Mouse (Mus musculus) monocyte, adult 5-6 weeks (primary cell): ENCODE measurements at regions not wholly inside any gene's neighbourhood (a gene's known extent, or its start where the extent isn't known, plus 50 kb on each side); places are given as distances from the start of the nearest gene placed in this dataset.

ENCODE experiments used
- ATAC-seq: fragments of 153-309, 156-312 bp; replicated peaks from 2 replicates; pipeline ENCODE4 v1.8.0; 2017; ENCODE audit warnings: mild to moderate bottlenecking; ENCODE audit not compliant: low TSS enrichment, insufficient number of reproducible peaks, severe bottlenecking, poor library complexity, low FRiP score

DNA sequence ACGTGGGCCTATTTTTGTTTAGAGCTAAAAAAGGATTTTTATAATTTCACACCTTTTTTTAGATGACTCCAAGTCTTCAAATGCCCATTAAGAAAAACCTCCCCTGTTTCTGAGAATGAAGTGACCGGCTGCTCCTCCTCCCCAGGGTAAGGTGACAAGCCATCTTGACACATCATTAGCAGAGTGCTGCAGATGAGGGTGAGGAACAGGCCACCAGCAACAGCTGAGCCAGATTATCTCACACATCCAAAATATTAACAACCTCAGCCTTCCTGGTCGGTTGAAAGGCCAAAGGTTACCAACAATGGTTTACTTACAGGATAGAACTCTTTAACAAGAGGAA is 172.4 kb upstream of the Nabp1 start:
- no peak for ATAC-seq

DNA sequence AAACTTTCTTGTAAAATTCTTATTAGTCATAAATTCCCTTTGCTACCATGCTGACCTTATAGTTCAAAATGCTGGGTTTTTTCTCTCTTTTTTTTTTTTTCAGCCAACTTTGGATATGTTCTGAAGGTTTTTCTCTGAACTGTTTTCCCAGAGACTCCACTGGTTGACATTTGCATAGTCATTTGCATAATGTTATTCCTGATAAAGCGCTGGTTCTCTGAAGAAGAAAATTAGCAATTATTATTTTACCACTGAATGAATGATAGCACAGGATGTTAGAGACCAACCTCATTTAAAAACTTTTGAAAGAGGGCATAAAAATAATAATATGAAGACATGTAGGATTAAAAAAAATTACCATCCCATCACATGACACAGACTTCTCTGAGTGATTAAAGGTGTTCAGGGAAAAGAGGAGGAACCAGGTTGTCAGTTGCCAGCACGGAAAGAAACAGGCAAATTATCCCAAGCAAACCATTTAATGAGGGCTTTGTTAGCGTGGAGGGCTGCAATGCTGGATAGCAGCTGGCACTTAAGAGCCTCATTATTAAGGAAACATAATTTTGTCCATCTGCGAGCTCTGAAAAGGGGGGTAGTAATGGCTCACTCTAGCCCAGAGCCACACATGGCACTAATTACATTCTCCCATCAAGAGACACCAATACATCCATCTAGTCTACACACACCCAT is 171.9 kb upstream of the Nabp1 start:
- ATAC-seq = no peak

DNA sequence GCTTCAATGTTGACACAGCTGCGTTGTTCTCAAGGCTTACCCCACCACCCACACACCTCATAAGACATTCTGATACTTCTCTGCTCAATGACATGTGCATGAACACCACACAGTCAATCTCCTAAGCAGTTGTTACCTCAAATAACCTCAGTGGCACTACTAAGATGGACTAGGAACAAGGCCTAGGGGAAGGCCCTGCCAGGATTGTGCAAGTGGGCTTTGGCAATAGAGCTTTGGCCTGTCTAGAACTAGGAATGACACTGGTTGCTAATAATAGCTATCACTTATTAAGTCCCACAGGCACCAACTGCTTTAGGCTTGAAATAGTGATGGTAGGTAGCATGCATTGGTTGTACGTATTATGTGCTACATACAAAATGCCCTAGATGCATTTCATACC is 169.7 kb upstream of the Nabp1 start:
- 0 out of 2 replicates have a peak, but pooled peaks have one; percentile 27 for ATAC-seq

DNA sequence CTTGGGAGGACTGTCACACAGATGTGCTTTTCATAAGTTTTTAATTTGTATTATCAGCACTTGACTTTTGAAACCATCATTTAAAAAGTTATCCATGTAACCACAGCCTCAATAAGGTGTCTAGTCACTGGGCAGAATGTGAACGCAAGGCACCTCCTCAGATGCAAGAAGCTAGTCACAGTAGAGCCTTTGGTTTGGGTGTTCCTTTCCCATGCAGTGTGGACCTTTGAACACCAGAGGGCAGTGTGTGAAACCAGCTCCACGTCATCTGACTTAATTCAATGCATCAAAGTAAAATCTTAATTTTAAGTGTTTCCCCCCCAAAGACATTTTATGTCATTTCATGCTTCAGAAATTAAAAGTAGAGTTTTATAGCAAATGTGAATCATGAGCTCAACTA is 166.2 kb upstream of the Nabp1 start:
- peak; percentile 79 for ATAC-seq

DNA sequence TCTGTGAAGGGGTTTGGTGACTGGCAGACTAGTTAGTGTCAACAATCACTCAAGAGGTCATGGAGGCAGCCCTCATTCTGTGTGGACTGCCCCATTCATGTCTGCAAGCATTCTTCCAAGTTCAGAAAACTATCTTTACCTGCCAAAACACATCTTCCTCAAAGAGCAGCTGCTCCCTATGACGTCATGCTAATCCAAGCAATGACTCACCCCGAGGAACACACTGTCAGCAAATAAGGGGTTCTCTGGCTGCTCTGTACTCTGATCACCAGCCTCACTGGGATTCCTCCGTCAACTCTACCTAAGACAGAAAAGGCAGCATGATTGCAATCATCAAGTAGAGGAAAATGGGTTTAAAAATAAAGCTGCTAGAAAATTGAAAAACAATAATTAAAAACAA is 165.4 kb upstream of the Nabp1 start:
- no peak for ATAC-seq

DNA sequence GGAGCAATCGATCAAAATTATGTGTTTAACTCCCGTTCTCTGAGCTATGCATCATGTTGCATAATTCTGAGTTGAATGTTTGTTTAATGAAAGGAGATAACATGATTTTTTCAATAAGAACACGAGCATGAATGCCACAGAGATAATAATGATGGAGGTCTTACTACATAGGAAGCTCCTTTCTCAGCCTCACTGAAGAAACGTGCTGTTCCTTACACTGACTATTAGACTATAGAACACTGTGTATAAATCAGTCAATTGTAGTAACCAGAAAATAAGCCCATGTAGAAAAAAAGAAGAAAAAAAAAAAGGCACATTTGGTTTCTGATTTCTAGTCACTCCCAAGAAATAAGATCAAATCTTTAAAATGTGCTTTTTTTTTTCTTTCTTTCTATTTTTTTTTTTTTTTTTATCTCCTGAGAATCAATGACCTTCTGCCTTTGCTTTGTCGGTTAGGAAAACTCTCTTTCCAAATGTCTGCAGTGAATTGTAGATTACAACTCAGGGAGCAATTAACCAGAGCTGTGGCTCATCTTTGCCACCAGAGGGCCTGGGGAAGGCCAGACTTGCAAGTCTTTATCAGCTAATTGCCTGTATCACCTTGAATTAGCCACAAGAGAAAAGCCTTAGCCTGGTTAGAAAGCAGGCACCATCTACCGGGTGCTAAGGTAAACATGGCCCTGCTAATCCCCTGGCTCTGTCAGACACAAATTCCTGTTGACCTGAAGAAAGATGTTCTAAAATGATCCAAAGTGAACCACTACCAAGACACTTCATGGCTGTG is 160.5 kb upstream of the Nabp1 start:
- no peak for ATAC-seq

DNA sequence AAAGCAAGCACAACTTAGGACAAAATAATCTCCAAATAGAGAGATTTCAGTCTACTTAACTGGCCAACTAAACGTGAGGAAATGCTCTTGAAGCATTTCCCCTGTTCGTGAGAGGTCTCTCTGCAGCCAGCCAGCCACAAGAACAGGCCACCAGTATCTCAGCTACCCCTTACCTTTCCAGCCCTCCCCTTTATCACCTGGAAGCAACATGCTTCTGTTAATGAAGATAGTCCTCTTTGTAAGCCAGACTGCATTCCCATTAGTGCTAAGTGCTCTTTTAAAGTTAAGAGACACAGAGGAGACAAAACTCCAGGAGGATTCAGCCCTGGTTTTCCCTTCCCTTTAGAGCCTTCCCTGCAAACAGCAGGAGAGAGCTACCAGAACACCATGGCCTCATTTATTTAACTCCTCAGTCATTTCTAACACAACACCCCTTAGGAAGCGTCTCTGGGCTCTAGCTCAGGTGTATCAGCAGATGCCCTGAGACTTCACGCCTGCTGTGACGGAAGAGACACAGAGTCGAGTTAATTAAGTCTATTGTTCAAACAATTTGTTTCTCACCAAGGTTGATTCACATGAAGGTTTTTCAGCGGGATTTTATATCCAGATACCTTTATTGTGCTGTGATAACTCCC is 157.8 kb upstream of the Nabp1 start:
- no peak for ATAC-seq

DNA sequence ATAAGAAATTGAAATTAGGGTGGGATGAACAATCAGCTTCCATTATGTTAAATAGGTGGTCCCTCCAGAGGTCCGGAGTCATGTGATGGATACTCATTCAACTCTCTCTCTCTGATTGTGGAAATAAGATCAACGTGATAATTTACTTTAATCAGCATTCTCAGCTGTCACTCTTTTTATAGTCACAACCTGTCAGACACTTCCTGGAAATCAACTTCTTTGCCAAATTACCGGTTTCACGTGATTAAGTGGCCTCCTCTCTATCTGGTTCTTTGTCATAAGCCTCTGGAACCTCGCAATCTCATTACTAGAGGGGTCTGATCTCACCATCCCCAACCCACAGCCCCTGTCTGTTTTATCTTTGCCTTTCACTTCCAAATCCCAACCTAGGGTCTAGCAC is 155.6 kb upstream of the Nabp1 start:
- no peak for ATAC-seq

DNA sequence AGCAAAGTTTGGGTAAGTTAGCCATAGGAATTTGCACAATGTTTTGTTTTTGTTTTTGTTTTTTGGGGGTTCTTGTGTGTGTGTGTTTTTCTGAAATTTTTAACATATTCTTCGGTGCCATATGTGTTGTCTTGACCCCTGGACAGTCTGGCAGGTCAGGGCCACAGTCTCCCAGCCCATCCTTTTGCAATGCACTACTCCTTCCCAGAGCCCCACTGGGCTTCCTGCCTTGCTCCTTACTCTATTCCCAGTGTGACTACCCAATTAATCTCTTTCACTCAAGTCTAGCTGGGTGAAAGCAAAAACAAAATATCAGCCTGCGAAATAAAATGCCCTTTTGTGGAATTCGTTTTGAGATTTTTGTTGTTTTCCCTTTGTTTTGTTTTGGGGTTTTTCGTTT is 154.6 kb upstream of the Nabp1 start:
- no peak for ATAC-seq

DNA sequence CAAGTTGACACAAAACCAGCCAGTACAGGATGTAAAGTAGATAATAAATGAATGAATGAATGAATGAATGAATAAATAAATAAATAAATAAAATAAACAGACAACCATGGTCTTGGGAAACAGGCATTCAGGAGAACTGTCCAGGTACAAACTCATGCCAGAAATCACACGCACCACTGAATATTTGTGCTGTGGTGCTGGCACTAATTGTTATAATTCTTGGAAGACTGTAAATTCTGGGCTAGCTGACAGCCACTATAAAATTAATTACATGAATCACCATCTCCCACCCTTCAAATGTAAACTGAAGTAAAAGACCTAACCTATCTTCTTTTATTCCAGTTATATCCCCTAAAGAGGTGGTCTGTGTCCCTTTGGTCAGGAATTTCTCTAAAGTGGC is 151.6 kb upstream of the Nabp1 start:
- no peak for ATAC-seq

DNA sequence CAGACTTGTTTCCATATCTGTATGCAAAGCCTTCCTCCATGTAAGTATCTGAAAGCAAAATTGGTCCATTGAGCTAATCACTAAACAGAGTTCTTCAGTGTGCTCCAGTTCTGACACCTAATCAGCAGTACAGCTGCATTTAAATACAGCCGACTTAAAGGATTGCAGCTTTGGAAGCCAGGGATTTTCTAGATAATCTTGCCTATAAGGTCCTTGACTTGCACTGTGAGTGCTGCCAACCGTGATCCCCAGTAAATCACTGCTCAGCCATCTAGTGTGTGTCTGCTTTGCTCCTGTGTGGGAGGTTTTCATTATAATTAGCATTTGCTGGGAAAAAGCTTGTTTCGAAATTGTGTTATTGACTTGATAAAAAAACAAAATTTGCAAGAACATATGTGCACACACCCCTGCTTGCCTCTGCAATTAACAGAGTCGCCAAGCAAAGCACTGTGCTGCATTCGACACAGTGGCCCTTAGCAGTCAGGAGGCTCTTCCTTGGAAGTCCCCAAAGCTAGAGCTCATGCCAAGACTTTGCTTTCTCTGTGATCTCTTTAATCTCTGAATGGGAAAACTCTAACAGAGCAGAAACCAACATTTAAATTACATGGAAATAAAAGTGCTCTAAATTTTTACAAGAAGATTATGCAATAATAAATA is 150.0 kb upstream of the Nabp1 start:
- no peak for ATAC-seq

DNA sequence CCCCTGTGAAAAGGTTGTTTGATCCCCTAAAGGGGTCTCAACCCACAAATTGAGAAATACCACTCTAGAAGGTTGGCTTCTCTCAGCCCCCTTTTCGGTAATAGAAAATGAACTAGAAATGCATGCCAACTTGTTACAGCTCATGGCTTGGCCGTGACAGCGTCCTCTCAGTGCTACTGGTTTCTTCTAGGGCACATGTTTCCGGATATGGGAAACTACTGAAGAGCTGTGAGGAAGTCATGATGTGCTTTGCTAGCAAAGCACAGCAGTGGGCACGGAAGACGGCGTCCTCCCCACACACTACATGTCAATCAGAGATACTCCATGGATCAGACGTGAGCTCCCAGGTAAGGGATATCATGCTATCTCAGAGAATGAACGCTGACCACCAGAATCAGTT is 148.1 kb upstream of the Nabp1 start:
- no peak for ATAC-seq

DNA sequence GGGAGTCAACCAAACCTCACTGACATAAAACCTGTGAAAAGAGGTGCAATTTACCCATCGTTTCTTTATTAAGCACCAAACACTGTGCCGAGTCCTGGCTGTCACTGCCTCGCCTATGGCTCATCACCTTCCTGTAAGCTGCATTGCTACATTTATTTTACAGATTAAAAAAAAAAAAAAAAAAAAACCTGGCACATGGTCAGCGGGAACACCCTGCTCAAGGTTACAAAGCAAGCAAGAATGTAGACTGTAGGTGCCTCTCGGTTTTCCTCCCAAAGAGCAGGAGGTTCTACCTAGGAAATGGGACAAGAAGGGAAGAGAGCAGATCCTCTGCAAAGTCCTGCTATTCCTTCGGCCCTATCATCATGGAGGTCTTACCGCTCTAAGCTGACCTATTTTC is 146.9 kb upstream of the Nabp1 start:
- ATAC-seq = no peak

DNA sequence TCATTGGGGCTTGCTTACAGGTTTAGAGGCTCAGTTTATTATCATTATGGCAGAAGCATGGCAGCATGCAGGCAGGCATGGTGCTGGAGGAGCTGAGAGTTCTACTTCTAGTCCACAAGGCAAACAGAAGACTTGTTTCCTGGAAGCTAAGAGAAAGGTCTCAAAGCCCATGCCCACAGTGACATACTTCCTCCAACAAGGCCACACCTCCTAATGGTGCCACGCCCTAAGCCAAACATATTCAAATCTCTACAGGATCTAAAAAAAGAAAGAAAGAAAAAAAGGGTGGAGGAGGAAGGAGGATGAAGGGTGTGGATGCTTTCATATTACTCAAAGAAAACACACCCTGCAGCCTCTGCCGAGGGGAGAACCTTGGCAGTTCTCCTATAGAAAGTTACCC is 146.3 kb upstream of the Nabp1 start:
- peak; percentile 20; the same call in 1 of the 2 replicates for ATAC-seq

DNA sequence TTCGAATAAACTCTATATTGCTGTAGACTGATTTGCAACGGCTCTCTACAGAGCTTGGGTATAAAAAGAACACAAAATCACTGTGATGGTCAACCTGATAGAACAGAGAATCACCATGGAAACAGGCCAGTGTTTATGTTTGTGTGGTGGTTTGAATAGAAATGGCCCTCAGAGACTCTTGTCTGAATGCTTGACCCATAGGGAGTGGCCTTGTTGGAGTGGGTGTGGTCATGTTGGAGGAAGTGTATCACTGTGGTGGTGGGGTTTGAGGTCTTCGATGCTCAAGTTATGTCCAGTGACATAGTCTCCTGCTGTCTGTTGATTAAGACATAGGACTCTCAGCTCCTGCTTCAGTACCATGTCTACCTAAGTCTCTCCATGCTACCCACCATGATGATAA is 144.8 kb upstream of the Nabp1 start:
- no peak for ATAC-seq

DNA sequence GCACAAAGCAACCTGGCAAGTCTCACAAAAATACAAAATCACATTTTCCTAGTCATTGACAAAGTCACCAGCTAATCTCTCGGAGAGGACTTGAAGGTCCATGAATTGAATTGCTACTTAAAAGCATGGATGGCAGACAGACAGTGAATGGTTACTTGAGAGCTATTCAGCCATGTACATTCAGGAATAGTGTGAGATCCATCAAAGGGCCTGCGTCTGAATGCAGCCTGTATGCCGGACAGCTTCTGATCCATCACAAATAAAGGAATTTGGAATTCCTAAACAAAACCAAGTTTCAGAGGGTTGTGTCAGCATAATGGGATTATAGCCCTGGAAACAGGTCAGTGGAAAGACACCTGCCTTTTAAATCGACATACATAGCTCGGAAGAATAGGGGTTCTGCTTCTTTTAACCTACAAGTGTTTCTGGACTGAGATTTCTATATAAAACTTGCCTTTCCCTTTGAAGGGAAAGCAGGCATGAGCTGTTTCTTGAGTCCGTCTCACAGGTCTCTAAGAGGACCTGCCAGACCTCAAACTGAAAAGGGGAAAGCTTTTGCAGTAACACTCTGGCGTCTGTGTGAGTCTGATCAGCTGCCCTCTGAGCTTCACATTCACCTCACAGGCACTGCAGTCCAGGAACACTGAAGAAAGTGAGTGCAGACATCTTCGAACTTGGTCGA is 144.1 kb upstream of the Nabp1 start:
- ATAC-seq = no peak

DNA sequence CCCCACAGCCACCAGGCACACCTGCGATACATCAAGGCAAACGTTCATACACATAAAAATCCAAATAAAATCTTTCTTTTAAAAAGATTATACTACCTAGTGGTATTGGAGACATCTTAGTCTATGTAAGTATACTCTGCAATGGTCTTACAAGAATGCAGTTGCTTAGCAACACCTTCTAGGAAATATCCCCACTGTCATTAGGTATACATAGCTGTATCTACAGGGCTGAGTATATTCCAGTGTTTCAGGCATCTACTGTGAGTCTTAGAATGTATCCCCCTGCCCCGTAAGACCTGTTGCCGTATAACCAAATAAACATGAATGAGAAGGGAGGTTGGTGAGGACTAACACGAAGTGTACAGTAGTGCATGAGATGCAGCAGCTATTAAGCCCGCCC is 142.8 kb upstream of the Nabp1 start:
- no peak for ATAC-seq

DNA sequence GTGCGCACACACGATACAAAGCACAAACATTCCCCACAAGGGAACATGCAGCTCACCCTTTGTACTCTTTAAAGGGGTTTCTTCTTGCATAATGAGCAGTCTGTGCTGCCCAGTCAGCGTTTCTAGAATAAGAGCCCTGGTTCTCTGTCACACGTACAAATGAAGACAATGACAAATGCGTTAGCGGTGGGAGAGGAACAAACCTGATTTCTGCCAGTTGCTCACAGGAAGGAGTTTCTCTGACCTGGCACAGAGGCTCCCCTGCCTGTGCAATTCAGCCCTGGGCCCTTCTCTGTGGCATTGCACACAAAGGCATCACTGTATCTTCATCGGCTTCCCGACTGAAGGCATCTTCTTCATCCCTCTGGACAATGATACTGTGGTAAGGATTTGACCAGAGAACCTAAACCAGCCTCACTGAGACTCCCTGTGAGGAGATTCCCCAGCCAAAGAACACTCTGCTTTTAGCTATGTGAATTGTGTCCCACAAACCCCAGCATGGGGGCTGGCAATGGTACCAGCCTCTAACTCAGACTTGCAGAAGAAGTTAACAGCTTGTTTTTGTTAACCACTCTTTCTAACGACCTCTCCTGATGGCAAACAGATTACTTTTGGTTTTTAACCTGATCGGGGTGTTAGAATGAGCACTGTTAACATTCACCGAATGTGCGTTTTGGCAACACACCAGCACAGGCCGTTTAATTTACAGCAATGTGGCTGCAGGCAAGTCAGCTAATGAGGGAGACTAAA is 139.5 kb upstream of the Nabp1 start:
- ATAC-seq = no peak
